Mouse (Mus musculus): ENCODE data around the gene Rhox4c. TPM values are rescaled to one million over a fixed set of nuclear protein-coding genes. Genes with fewer than 3 reads are reported as not detected.

Gene Rhox4c
- total and polyA plus RNA-seq, 3 experiments, result not detected

Other genes with a start within 250 kb of the Rhox4c start
- gene Rhox2a, start 235.4 kb upstream of the Rhox4c start, total RNA-seq (2012; rRNA removed), result not detected in 2 replicates
- gene Rhox2a, start 235.4 kb upstream of the Rhox4c start, polyA plus RNA-seq (2012; ENCODE audit: insufficient read depth in 1 of 2, insufficient read length in 2 of 2, low read depth in 1 of 2, low replicate concordance in 2 of 2, missing spikeins in 1 of 2), result not detected
- gene Rhox3a, start 230.4 kb upstream of the Rhox4c start, total RNA-seq (2012; rRNA removed), result not detected in 2 replicates
- not detected for gene Rhox3a, start 230.4 kb upstream of the Rhox4c start, polyA plus RNA-seq (2012; ENCODE audit: insufficient read depth in 1 of 2, insufficient read length in 2 of 2, low read depth in 1 of 2, low replicate concordance in 2 of 2, missing spikeins in 1 of 2)
- gene Rhox4a, start 215.0 kb upstream of the Rhox4c start, total RNA-seq (2012; rRNA removed), result not detected in 2 replicates
- gene Rhox4a, start 215.0 kb upstream of the Rhox4c start, polyA plus RNA-seq (2012; ENCODE audit: insufficient read depth in 1 of 2, insufficient read length in 2 of 2, low read depth in 1 of 2, low replicate concordance in 2 of 2, missing spikeins in 1 of 2), result not detected
- gene Rhox3a2, start 100.3 kb upstream of the Rhox4c start, total RNA-seq (2012; rRNA removed), result not detected in 2 replicates
- not detected for gene Rhox3a2, start 100.3 kb upstream of the Rhox4c start, polyA plus RNA-seq (2012; ENCODE audit: insufficient read depth in 1 of 2, insufficient read length in 2 of 2, low read depth in 1 of 2, low replicate concordance in 2 of 2, missing spikeins in 1 of 2)
- not detected in 2 replicates for gene Rhox4a2, start 89.5 kb upstream of the Rhox4c start, total RNA-seq (2012; rRNA removed)
- gene Rhox4a2, start 89.5 kb upstream of the Rhox4c start, polyA plus RNA-seq (2012; ENCODE audit: insufficient read depth in 1 of 2, insufficient read length in 2 of 2, low read depth in 1 of 2, low replicate concordance in 2 of 2, missing spikeins in 1 of 2), result not detected
- gene Rhox2b, start 68.3 kb upstream of the Rhox4c start, total RNA-seq (2012; rRNA removed), result not detected in 2 replicates
- not detected for gene Rhox2b, start 68.3 kb upstream of the Rhox4c start, polyA plus RNA-seq (2012; ENCODE audit: insufficient read depth in 1 of 2, insufficient read length in 2 of 2, low read depth in 1 of 2, low replicate concordance in 2 of 2, missing spikeins in 1 of 2)
- not detected in 2 replicates for gene Rhox4b, start 47.8 kb upstream of the Rhox4c start, total RNA-seq (2012; rRNA removed)
- not detected for gene Rhox4b, start 47.8 kb upstream of the Rhox4c start, polyA plus RNA-seq (2012; ENCODE audit: insufficient read depth in 1 of 2, insufficient read length in 2 of 2, low read depth in 1 of 2, low replicate concordance in 2 of 2, missing spikeins in 1 of 2)
- not detected in 2 replicates for gene Rhox2c, start 26.7 kb upstream of the Rhox4c start, total RNA-seq (2012; rRNA removed)
- not detected for gene Rhox2c, start 26.7 kb upstream of the Rhox4c start, polyA plus RNA-seq (2012; ENCODE audit: insufficient read depth in 1 of 2, insufficient read length in 2 of 2, low read depth in 1 of 2, low replicate concordance in 2 of 2, missing spikeins in 1 of 2)
- not detected in 2 replicates for gene Rhox3c, start 21.8 kb upstream of the Rhox4c start, total RNA-seq (2012; rRNA removed)
- gene Rhox3c, start 21.8 kb upstream of the Rhox4c start, polyA plus RNA-seq (2012; ENCODE audit: insufficient read depth in 1 of 2, insufficient read length in 2 of 2, low read depth in 1 of 2, low replicate concordance in 2 of 2, missing spikeins in 1 of 2), result not detected
- not detected in 2 replicates for gene Rhox2d, start 13.1 kb downstream of the Rhox4c start, total RNA-seq (2012; rRNA removed)
- gene Rhox2d, start 13.1 kb downstream of the Rhox4c start, polyA plus RNA-seq (2012; ENCODE audit: insufficient read depth in 1 of 2, insufficient read length in 2 of 2, low read depth in 1 of 2, low replicate concordance in 2 of 2, missing spikeins in 1 of 2), result not detected
- not detected in 2 replicates for gene Rhox4d, start 34.0 kb downstream of the Rhox4c start, total RNA-seq (2012; rRNA removed)
- not detected for gene Rhox4d, start 34.0 kb downstream of the Rhox4c start, polyA plus RNA-seq (2012; ENCODE audit: insufficient read depth in 1 of 2, insufficient read length in 2 of 2, low read depth in 1 of 2, low replicate concordance in 2 of 2, missing spikeins in 1 of 2)
- gene Rhox2e, start 50.1 kb downstream of the Rhox4c start, total RNA-seq (2012; rRNA removed), result not detected in 2 replicates
- gene Rhox2e, start 50.1 kb downstream of the Rhox4c start, polyA plus RNA-seq (2012; ENCODE audit: insufficient read depth in 1 of 2, insufficient read length in 2 of 2, low read depth in 1 of 2, low replicate concordance in 2 of 2, missing spikeins in 1 of 2), result not detected
- gene Rhox3e, start 61.7 kb downstream of the Rhox4c start, total RNA-seq (2012; rRNA removed), result not detected in 2 replicates
- not detected for gene Rhox3e, start 61.7 kb downstream of the Rhox4c start, polyA plus RNA-seq (2012; ENCODE audit: insufficient read depth in 1 of 2, insufficient read length in 2 of 2, low read depth in 1 of 2, low replicate concordance in 2 of 2, missing spikeins in 1 of 2)
- not detected in 2 replicates for gene Rhox4e, start 77.1 kb downstream of the Rhox4c start, total RNA-seq (2012; rRNA removed)
- not detected for gene Rhox4e, start 77.1 kb downstream of the Rhox4c start, polyA plus RNA-seq (2012; ENCODE audit: insufficient read depth in 1 of 2, insufficient read length in 2 of 2, low read depth in 1 of 2, low replicate concordance in 2 of 2, missing spikeins in 1 of 2)
- gene Rhox2f, start 91.1 kb downstream of the Rhox4c start, total RNA-seq (2012; rRNA removed), result not detected in 2 replicates
- not detected for gene Rhox2f, start 91.1 kb downstream of the Rhox4c start, polyA plus RNA-seq (2012; ENCODE audit: insufficient read depth in 1 of 2, insufficient read length in 2 of 2, low read depth in 1 of 2, low replicate concordance in 2 of 2, missing spikeins in 1 of 2)
- gene Rhox3f, start 100.7 kb downstream of the Rhox4c start, total RNA-seq (2012; rRNA removed), result not detected in 2 replicates
- gene Rhox3f, start 100.7 kb downstream of the Rhox4c start, polyA plus RNA-seq (2012; ENCODE audit: insufficient read depth in 1 of 2, insufficient read length in 2 of 2, low read depth in 1 of 2, low replicate concordance in 2 of 2, missing spikeins in 1 of 2), result not detected
- not detected in 2 replicates for gene Rhox4f, start 127.4 kb downstream of the Rhox4c start, total RNA-seq (2012; rRNA removed)
- gene Rhox4f, start 127.4 kb downstream of the Rhox4c start, polyA plus RNA-seq (2012; ENCODE audit: insufficient read depth in 1 of 2, insufficient read length in 2 of 2, low read depth in 1 of 2, low replicate concordance in 2 of 2, missing spikeins in 1 of 2), result not detected
- not detected in 2 replicates for gene Rhox3g, start 148.3 kb downstream of the Rhox4c start, total RNA-seq (2012; rRNA removed)
- gene Rhox3g, start 148.3 kb downstream of the Rhox4c start, polyA plus RNA-seq (2012; ENCODE audit: insufficient read depth in 1 of 2, insufficient read length in 2 of 2, low read depth in 1 of 2, low replicate concordance in 2 of 2, missing spikeins in 1 of 2), result not detected
- gene Rhox2g, start 163.1 kb downstream of the Rhox4c start, total RNA-seq (2012; rRNA removed), result not detected in 2 replicates
- not detected for gene Rhox2g, start 163.1 kb downstream of the Rhox4c start, polyA plus RNA-seq (2012; ENCODE audit: insufficient read depth in 1 of 2, insufficient read length in 2 of 2, low read depth in 1 of 2, low replicate concordance in 2 of 2, missing spikeins in 1 of 2)
- not detected in 2 replicates for gene Rhox4g, start 171.0 kb downstream of the Rhox4c start, total RNA-seq (2012; rRNA removed)
- gene Rhox4g, start 171.0 kb downstream of the Rhox4c start, polyA plus RNA-seq (2012; ENCODE audit: insufficient read depth in 1 of 2, insufficient read length in 2 of 2, low read depth in 1 of 2, low replicate concordance in 2 of 2, missing spikeins in 1 of 2), result not detected
- not detected in 2 replicates for gene Rhox3h, start 188.4 kb downstream of the Rhox4c start, total RNA-seq (2012; rRNA removed)
- not detected for gene Rhox3h, start 188.4 kb downstream of the Rhox4c start, polyA plus RNA-seq (2012; ENCODE audit: insufficient read depth in 1 of 2, insufficient read length in 2 of 2, low read depth in 1 of 2, low replicate concordance in 2 of 2, missing spikeins in 1 of 2)
- not detected in 2 replicates for gene Rhox2h, start 192.9 kb downstream of the Rhox4c start, total RNA-seq (2012; rRNA removed)
- gene Rhox2h, start 192.9 kb downstream of the Rhox4c start, polyA plus RNA-seq (2012; ENCODE audit: insufficient read depth in 1 of 2, insufficient read length in 2 of 2, low read depth in 1 of 2, low replicate concordance in 2 of 2, missing spikeins in 1 of 2), result not detected

Data from MEL (cell line).